Mouse (Mus musculus) G1E (cell line): ENCODE measurements around the gene Man2a1.

Experiments used
- CTCF ChIP-seq: IDR thresholded peaks from 2 replicates; pipeline ENCODE4 v1.5.1; 2012; ENCODE audit warnings: low read depth, low read length, inconsistent platforms, mixed read lengths
- TAL1 ChIP-seq: conservative IDR thresholded peaks from 2 replicates; pipeline ENCODE4 v1.6.1; 2012; ENCODE audit warnings: low read depth, low read length, inconsistent platforms, mixed read lengths

DNA sequence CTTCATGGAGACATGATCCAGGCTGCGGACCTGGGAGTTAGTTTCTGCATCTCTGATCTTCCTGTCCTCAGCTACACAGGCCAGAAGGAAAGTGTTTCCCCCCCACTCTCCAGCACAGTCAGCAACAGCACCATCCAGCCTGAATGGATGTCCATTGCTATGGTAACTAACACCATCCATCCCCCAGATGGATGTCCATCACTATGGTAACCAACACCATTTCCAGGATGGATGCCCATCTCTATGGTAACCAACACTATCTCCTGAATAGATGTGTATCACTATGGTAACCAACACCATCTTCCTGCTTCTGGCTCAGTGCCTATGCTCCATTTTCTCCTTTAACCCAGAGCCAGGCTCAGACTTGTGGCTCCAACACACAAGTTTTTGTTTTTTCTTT is 169.7 kb downstream of the Man2a1 start:
- TF ChIP-seq TAL1 (no peak), CTCF (no peak)
